Mouse (Mus musculus): ENCODE data around the gene Nfe2.
"Not testable (repeated sequence)": the region's sequence is repeated elsewhere in the genome, so short reads cannot be mapped to it uniquely, and the experiment has no call there.

Nfe2 gene

DNA sequence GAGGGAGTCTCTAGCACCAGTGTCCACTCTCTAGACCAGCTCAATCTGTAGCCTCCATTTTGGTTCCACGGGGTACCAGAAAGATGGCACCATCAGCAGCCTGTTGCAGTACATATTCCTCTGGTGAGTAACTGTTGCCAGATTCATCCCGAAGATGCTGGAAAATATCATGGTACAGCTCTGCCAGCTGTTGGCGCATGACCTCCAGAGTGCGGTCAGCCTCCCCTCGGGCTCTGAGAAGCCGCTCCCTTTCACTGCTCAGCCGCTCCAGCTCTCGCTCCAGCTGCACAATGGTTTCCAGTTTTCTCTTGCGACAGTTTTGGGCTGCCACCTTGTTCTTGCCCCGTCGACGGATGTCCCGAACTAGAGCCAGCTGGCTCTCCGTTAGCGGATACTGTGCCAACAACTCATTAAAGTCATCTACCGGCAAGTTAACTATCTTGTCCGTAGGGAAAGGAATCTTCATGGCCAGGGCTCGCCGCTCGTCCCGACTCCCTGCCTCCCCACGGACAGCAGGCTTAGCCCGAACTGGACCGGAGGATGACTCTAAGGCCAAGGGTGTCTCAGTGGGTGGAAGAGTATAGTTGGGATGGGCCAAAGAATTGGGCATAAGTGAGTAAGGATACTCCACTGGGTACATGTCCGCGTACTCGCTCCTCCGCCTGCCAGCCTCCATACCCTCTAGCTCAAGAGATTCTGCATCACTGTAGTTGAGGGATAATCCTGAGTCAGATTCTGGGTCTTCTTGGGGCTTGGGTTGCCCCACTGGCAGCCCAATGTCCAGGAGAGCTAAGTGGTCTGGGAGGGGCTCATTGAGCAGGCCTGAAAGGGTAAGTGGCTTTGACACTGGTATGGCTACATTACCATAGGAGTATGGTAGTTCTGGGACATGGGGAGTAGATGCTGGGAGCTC lies 9.5 kb downstream of the Nfe2 start:
- DNase-seq = no peak

DNA sequence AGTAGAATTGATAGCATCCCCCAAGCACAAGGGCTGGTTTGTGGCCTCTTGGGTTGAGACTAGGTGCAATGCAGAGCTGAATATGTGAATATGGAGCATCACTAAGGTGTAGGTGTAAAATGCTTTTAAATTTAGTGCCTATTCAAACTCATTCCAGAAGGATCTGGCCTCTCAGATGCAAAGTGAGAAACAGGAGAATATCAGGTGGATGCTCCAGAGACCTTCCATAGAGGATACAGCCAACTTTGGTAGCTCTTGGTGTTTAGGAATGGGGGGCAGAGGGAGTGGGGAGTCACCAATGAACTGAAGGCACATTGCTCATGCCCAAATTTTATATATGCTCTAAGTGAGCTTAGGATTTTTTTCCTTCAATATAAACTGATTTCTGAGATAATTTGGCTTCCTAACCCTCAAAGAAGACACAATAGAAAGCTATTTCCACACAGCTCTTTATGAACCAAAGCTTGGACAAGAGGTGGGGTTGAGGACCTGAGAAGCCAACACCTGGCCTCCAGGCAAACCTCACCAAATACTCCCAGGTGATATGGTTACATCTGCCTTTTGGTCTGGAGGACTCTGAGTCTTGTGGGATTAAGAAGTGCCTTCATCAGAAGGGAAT lies 10.3 kb downstream of the Nfe2 start:
- DNase-seq = no peak

DNA sequence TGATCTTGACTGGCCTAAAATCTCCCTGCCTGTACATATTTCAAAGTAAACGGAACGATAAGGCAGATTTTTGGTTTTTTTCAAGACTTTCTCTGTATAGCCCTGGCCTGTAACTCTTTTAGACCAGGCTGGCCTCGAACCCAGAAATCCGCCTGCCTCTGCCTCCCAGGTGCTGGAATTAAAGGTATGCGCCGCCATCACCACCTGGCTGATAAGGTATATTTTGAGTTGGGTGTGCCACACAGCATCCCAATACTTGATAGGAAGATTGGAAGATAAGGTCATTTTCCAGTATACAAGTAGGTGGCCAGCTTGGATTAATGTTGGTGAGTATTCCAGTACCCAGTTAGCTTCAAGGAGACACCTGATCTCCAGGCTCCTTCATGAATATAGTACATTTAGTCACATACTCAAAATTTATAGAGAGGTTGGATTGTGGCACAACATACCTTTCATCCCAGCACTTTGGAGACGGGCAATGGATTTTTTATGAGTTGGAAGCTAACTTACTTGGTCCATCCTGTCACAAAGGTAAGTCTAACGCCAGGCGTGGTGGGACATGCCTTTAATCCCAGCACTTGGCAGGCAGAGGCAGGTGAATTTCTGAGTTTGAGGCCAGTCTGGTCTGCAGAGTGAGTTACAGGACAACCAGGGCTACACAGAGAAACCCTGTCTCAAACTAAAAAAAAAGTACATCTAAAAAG lies 11.0 kb downstream of the Nfe2 start:
- no peak for DNase-seq

DNA sequence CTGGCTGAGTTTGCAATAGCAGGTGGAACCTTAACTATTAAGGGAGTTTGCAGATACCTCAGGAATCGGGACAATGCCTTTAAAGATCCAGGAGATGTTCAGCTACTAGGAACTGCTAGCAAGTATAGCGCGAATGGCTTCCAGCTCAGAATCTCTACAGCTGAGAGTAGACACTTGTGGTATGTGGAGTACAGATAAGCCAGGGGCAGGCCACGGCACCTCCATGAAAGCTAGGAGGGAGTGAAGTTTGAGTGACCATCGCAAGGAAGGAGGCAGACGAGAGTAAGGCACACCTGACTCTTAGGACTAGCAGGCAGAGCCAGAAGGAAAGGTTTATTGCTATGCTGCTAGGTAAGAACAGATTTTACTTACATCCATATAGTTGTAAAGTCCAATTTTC lies 12.6 kb downstream of the Nfe2 start:
- no peak for DNase-seq

DNA sequence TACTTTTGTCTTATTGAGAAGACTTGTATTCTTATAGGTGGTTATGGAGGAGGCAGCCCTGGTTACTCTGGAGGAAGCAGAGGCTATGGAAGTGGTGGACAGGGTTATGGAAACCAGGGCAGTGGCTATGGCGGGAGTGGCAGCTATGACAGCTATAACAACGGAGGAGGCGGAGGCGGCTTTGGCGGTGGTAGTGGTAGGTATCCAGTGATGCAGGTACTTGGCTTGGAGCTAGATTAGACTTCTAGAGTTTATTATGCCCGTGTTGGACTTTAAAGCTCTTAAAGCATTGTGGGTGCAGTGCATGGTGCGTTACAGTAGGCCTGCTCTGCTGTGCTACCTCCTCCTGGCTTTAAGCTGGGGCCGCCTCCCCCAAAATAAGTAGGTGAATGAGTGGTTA lies 15.3 kb downstream of the Nfe2 start:
- DNase-seq = no peak

DNA sequence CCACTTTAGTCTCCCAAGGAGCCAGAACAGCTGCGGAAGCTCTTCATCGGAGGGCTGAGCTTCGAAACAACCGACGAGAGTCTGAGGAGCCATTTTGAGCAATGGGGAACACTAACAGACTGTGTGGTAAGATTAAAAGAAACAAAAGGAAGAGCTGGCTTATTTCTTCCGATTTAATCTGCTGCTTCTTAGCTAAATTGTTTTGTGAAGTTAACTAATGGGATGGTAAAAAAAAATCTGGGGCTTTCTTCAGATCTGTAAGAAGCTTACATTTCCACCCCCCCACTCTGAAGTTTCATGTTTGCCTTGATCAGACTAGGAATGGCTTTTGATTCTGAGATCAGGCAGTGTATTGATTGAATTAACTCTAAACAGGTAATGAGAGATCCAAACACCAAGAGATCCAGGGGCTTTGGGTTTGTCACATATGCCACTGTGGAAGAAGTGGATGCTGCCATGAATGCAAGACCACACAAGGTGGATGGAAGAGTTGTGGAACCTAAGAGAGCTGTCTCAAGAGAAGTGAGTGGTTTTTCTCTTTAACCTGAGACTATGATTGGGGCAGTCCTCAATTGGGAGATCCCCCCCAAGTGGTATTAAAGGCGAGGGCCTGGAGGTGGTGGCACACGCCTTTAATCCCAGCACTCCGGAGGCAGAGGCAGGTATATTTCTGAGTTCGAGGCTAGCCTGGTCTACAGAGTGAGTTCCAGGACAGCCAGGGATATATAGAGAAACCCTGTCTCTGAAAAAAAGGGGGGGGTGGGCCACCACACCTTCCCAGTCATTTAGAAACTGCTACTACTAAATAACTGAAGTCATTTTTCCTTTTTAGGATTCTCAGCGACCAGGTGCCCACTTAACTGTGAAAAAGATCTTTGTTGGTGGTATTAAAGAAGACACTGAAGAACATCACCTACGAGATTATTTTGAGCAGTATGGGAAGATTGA lies 16.9 kb downstream of the Nfe2 start:
- DNase-seq = not testable (repeated sequence)

DNA sequence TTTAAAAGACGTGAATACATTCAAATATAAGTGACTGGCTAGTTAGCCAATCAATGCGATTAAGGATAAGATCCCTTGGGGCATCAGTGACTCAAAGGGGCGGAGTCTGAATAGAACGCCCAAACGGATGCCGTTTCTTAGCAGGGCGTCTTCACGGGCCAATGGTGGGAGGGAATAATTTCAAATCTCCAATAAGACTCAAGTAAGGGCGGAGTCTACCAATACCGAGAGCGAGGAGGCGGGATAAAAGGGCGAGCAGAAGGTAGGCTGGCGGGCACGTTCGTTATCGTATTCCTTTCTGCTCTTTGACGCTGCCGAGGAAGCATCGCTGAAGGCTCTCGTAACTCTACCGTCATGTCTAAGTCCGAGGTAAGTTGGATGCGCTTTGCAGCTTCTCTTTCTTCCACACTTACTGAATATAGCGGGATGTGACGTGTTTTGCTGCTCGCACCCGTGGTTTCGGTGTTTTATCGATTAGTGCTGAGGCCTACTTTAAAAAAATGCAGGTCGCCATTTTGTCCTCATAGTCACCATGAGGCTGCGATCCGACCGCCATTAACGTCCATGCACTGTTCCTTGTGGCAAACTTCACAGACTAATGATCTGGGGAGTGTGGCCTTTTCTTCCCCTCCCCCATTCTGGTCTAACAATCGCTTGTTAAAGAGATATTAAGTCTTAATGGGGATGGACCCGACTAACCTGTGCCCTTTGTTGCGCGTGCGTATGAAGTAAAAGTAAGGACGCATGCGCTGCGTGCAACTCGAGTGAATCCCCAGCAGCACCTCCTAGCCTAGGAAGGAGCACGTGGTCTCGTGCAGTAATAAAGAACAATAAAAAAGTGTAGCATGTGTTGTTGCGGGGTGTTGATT lies 17.8 kb downstream of the Nfe2 start, which contains the start of gene Hnrnpa1:
Gene Hnrnpa1, plus strand, starts transcription at position 273 of the 869 bp plus-strand sequence.
- DNase-seq = peak; percentile 98

DNA sequence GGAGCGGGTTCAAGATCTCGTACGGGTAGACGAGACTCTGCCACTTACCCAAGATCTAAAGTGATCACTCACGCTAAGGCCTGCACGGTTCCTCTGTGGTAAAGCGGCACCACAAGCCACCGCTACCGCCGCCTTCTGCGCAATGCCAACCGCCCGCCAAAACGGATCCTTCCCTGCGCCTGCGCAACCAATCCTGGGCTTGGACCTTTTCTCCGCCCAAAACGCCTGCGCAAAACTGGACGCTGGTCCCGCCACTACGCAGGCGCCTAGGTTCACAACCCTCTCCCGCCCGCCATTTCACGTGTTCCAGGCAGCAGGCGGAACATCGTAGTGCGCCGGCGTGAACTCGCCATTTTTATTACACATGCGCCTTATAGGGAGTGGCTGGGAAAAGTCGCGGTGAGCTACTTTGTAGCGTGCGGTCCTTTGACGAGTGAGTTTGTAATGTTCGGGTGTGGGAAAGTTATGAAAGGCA lies 18.5 kb downstream of the Nfe2 start, which contains the start of gene Cbx5:
Gene Cbx5, minus strand, starts transcription at position 132 of the 475 bp plus-strand sequence.
- DNase-seq = peak; percentile 98

DNA sequence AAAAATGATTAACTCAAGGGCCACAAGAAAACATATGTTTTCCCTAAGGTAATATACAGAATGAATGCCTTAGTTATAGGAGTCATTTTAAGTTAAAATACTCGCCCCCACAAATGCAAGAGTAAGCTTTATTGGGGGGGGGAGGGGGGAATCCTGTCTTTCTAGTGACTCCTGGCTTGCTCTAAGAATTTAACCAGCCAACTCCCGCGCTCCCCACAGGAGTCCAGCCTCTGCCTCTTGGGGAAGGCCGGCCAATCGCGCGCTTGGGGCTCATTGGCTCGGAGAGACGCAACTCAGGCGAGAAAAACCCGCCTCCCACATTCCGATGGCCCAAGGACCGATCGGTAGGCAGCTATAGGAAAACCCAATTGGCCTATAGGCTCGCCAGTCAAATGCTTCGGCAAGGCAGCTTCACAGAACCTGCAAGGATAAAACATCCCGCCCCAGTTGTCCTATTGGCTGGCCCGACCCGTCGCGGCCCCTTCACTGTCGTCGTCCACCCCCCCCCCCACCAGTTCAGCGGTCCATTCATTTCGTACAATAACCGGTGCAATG lies 19.0 kb downstream of the Nfe2 start:
- peak; percentile 96 for DNase-seq

DNA sequence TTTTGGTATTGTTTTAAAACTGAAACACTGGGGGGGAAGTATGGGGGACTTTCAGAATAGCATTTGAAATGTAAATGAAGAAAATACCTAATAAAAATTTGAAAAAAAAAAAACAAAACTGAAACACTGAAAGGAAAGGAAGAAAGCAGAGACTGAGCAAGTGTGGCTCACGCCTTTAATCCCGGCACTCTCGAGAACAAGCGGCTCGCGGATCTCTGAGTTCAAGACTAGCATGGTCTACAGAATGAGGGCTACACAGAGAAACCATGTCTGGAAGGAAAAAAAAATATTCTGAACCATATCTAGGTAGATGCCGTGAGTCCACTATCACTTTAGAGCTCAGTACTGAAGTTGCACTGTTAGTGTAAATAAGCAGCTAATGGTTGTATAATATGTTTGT lies 20.9 kb downstream of the Nfe2 start:
- no peak for DNase-seq

DNA sequence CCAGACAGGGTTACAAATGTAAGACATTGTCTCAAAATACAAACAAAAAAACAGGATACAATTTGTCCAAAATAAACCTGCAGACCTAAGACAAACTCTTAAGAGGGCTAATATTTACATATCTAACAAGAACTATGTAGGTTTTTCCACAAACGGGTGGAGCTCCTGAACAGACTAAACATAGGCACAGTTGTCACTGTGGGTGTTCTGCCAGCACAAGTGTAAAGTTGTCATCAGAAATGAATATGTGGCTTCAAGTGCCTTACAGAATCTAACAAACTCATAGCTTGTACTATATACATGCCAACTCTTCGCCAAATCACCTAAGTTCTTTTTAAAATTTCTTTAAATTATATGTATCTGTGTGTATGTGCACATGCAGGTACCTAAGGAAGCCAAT lies 25.1 kb downstream of the Nfe2 start:
- no peak for DNase-seq

DNA sequence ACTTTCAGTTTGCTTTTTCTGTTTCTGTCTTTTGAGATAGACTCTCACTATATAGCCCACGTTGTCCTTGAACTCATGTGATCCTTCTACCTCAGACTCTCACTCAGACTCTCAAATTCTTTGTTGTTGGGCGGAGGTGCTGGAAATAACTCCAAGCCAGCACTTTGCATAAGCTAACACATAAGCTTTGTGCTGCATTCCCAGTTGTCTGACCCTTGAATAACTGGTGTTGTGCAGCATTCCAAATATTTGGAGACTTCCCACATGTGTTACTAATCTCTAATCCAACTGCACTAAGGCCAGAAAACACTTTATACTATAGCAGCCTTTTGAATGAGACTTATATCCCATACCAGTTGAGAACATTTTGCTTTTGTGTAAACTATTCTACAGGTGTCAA lies 29.3 kb downstream of the Nfe2 start:
- DNase-seq = no peak

DNA sequence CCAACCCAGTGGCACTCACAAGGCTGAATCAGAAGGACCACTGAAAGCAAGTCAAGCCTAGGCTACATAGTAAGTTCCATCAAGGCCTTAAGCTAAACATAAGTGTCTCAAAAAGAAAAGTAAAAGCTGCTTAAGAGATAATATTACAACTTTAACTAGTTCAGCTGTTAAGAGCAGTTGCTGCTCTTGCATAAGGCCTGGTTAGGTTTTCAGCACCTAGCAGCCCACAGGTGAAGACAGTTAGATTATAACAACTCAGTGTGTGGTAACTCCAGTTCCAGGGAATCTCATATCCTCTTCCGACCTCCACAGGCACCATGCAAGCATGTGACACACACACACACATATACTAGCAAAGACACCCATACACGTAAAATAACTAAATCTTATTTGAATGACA lies 30.6 kb downstream of the Nfe2 start:
- no peak for DNase-seq

DNA sequence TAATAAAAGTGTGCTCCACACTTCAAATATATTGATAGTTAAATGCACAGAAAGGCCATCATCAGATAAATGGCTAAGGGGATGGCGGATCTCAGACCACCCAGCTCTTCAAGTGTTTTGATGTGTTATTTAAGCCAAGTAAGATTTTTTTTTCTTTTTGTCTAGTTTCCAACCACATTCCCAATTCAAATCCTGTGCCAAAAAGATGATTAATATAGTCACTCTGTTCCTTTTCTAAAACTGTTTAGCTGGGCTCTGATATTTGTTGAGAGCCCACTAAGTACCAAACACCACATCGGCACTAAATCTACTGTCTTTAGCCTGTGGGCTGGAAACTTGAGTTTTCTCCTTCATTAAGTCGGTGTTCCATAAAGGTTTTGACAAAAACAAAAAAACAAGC lies 31.2 kb downstream of the Nfe2 start:
- no peak for DNase-seq

DNA sequence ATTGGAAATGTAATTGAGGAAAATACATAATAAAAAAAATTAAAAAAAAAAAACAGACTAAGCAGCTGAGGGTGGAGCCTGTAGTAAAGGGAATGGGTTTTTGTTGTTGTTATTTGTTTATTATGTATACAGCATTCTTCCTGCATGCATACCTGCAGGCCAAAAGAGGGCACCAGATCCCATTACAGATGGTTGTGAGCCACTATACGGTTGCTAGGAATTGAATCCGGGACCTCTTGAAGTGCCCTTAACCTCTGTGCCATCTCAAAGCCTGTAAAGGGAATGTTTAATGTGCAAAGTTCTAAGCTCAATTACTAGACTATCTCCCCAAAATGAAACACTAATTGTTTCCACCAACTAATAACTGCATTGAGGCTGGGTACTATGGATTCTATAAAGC lies 34.0 kb downstream of the Nfe2 start:
- DNase-seq = no peak

DNA sequence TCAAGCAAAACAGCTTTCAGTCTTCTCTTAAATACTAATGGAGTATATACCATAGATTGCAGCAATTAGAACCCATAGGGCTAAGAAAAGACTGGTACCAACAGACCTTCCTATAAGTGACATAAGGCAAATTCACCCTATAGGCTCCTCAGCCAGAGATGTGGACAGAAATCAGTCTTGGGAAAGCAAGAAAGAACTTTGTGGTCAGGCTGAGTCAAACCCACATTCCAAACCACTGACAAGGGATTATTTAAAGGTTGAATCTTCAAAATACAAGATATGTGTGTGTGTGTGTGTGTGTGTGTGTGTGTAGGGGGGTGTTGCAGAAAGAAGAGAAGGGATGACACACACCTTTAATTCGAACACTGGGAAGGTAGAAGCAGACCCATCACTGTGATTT lies 36.8 kb downstream of the Nfe2 start:
- DNase-seq = no peak

DNA sequence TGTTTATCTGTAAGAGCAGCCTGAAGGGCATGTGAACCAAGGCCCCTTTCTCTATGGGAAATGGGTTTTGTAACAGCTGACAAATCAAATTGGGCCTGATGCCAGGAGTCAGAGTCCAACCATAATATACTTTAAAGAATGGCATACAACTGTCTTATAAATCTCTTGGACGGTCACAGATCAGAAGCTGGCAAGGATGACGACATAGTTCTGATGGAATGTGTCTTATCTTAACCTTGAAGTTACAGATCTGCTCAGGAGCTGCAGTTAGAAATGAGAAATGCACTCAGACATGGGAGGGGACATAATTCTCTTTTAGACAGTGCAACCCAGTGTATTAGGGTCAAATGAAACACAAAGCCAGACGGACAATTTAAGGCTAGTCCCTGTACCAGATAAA lies 37.4 kb downstream of the Nfe2 start:
- no peak for DNase-seq

DNA sequence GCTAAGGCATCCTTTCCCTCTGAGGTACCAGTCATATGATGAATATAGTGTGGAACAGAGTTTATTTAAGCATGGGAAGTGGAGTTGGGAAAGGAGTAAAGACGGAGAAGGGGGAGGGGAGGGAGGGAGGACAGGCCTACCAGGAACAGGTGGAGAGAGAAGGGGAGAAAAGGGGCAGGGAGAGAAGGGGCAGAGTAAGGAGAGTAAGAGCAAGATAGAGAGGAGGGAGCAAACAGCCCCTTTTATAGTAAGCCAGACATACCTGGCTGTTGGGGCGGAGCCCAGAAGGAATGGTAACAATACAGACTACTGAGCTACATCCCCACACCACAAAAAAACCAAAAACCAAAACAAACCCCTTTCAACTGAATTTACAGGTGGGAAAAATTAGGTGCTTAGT lies 42.2 kb downstream of the Nfe2 start:
- DNase-seq = no peak

DNA sequence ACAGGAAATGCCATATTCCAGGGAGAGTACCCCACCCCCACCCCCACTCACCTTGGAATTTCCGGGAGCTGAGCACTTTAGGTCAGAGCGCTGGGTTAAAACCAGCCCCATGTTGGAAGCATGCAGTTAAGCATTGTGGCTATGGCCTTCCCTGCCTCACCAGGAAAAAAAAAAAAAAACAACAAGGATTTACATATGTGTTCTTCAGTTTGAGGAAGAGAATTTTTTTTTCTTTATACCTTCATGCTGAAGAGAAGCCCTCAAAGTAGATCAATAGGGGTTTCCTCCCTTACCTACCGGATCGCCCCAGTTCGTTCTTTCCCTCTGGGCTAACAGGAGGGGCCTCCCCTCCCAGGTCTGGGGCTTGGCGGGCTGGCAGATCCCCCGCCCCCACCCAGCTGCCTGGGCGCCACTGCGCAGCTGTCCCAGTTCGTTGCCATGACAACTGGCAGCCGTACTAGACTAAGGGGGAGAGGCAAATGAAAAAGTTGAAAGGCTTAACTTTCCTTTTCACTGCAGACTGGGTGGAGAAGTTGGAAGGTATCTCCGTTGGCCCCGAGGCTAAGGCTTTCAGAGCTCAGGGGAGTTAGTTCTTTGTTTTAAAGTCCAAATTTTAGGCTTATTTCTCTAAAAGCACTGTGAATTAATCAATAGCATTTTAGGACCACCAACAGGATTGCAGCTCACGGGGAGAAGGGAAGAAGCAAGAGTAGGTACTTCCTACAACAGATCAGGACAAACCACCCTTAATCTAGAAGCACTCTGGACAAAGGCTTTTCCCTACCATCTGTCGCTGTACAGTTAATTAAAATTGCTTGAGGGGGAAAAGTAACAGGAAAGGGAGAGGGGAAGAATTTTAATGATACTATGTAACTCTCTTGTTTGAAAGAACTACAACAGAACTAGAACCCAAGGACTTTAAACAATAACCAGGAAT lies 43.0 kb downstream of the Nfe2 start:
- peak; percentile 85 for DNase-seq

DNA sequence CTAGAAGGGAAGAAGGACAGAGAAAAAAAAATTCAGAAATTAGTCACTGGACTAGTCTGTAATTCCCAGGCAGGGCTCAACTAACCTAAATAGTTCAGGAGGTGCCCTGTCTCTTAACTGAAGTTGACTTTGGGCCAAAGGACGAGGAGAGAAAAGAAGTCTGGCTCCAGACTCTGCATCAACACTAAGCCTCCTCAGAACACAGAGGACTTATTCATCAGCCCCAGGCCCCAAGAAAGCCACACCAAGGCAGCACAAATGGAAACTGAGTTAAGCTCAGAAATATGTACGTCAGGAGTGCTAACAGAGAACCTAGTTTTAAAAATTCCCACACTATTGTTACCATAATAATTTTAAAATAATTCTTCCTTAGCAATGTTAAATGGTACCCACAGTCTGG lies 44.1 kb downstream of the Nfe2 start:
- DNase-seq = no peak
